Mouse (Mus musculus) erythroblast, embryonic 14.5 days (primary cell): Measurements from ENCODE around the gene Adgrb2. TPM values are rescaled to one million over a fixed set of nuclear protein-coding genes. Genes with fewer than 3 reads are reported as not detected.

ENCODE experiments used
- H3K27me3 ChIP-seq: 2 replicates; pipeline ENCODE4 v1.6.1; 2012; ENCODE audit warnings: inconsistent platforms; ENCODE audit not compliant: control insufficient read depth
- H3K36me3 ChIP-seq: 2 replicates; pipeline ENCODE4 v1.6.1; 2012; ENCODE audit warnings: mild to moderate bottlenecking, inconsistent platforms; ENCODE audit not compliant: control insufficient read depth
- H3K4me1 ChIP-seq: 2 replicates; pipeline ENCODE4 v1.6.1; 2012; ENCODE audit warnings: inconsistent platforms; ENCODE audit not compliant: control insufficient read depth
- H3K4me3 ChIP-seq: replicated peaks from 2 replicates; pipeline ENCODE3; 2012; ENCODE audit warnings: moderate library complexity, mild to moderate bottlenecking, inconsistent platforms
- H3K9me3 ChIP-seq: 2 replicates; pipeline ENCODE4 v1.6.1; 2012; ENCODE audit warnings: low read length, inconsistent platforms, mixed read lengths; ENCODE audit not compliant: control insufficient read depth
- GATA1 ChIP-seq: IDR thresholded peaks from 2 replicates; pipeline ENCODE4 v1.6.1; 2012; ENCODE audit warnings: low read length, inconsistent platforms, mixed read lengths
- TAL1 ChIP-seq: IDR thresholded peaks from 3 replicates; pipeline ENCODE4 v1.6.1; 2012; ENCODE audit warnings: low read length, inconsistent platforms, mixed read lengths
- polyA plus RNA-seq: library from polyadenylated mRNA; stranded (reverse); fragments of >175 nt; gene quantifications from 2 replicates; pipeline ENCODE4 v1.2.3, GENCODE M21; 2012

The Adgrb2 gene
- polyA plus RNA-seq, 1 experiment = not detected

DNA sequence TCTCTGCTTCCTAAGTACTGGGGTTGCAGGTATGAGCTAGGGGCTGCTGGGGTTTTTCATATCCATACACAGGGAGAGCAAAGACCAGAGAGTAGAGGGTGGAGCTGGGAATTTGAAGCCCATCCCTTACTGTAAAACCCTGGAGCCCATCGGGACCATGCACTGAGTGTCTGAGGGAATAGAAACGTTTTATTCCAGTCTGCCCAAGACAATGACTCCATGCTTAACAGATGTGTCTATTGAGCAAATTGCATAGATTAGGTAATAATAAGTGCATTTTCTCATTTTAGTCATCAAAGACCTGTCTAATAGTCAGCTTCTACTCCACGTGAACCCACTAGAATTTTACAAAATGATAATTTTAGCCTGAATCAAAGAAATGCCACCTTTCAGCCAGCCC is 85.9 kb downstream of the Adgrb2 start:
- Histone ChIP-seq H3K27me3 (no peaks in the 10 kb centered on the region), H3K36me3 (no peaks in the 10 kb centered on the region), H3K4me1 (no peaks in the 10 kb centered on the region), H3K9me3 (no peaks in the 10 kb centered on the region), H3K4me3 (no peak overlapping the region)
- TF ChIP-seq TAL1 (no peak), GATA1 (no peak)

DNA sequence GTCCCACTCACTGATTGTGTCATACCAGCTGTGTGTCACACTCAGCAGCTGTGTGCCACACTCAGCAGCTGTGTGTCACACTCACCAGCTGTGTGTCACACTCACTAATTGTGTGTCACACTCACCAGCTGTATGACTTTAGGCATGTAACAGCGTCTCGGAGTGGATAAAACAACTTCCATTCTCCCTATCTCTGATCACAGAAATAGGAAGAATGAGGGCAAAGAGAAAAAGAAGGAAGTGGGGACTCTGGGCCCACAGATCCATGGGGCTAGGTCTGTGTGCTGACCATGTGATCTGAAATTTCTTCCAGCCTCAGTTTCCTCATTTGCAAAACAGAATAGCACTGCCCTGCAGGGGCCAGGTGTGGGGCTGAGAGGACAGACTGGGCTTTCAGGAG is 87.1 kb downstream of the Adgrb2 start:
- Histone ChIP-seq H3K4me1 (no peaks in the 10 kb centered on the region), H3K9me3 (no peaks in the 10 kb centered on the region), H3K4me3 (no peak overlapping the region), H3K27me3 (peaks cover 4% of the 10 kb centered on the region), H3K36me3 (no peaks in the 10 kb centered on the region)
- TF ChIP-seq GATA1 (no peak), TAL1 (no peak)

Other genes with a start within 250 kb of the Adgrb2 start
- 5.8 and 6.3 TPM in 2 replicates for gene Khdrbs1, start 242.6 kb upstream of the Adgrb2 start, polyA plus RNA-seq
- 3.6 and 4.7 TPM in 2 replicates for gene Ptp4a2, start 173.7 kb upstream of the Adgrb2 start, polyA plus RNA-seq
- not detected in 2 replicates for gene Spocd1, start 55.6 kb upstream of the Adgrb2 start, polyA plus RNA-seq
- gene Col16a1, start 63.0 kb downstream of the Adgrb2 start, polyA plus RNA-seq = not detected in 2 replicates
- 3.1 and 3.8 TPM in 2 replicates for gene Pef1, start 117.7 kb downstream of the Adgrb2 start, polyA plus RNA-seq
- gene Hcrtr1, start 154.5 kb downstream of the Adgrb2 start, polyA plus RNA-seq = not detected in 2 replicates
- 58.6 and 58.7 TPM in 2 replicates for gene Tinagl1, start 190.3 kb downstream of the Adgrb2 start, polyA plus RNA-seq
- not detected in 2 replicates for gene Gm853, start 237.5 kb downstream of the Adgrb2 start, polyA plus RNA-seq